Mouse (Mus musculus): Measurements from ENCODE around the gene Ccdc144b. TPM values are rescaled to one million over a fixed set of nuclear protein-coding genes. Genes with fewer than 3 reads are reported as not detected.

The Ccdc144b gene
- polyA plus RNA-seq, 2 experiments, result not detected

DNA sequence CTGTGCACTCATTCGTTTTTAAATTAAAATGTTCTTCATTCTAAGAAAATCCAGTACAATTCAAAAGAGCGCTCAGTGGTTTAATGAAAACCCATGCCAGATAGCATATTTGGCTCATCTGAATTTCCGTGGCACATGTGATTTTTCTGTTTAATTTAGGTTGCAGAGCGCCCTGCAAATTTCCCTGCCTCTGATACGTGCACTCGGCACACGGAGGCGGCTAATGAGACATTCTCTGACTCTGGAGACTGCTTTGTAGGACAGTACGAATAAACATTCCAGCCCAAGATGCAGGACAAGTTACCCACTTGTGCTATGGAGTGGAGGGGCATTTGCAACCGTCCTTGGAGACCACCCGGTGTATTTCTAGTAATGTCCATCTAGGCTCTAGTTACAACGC, 82.2 kb downstream of the Ccdc144b start:
- no peaks in the 10 kb centered on the region for H3K36me3 ChIP-seq (replicated peaks; ENCODE audit: control insufficient read depth, insufficient read depth, low read depth)
- 84% methylated on average over 12 of the region's 12 CpGs for whole genome bisulfite sequencing (ENCODE audit: insufficient replicate concordance)

DNA sequence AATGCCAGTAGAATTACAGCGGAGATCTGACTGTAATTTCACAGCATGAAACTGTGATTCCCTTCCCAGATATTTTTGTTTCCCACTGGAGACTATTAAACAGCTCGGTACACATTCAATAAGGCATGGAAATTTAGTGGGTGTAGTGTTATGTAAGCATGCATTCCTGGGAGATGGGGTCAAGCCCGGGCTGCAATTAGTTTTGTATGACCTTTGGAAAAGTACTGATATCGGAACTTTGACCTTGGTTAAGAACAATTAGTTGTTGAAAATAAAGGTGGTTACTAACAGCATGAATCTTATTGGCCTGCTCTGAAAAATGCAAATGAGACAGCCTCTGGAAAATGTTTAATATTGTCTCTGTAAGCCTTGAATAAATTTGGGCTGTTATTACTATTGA, 82.9 kb downstream of the Ccdc144b start:
- Histone ChIP-seq H3K27ac (no peak overlapping the region), H3K9me3 (ENCODE audit: control insufficient read depth, low read length) (no peaks in the 10 kb centered on the region)
- no peak for ATAC-seq (ENCODE audit: insufficient read depth)

More for the DNA sequence above, 82.2 kb downstream of the Ccdc144b start:
- TF ChIP-seq EP300 (IDR thresholded peaks at IDR 0.05; ENCODE audit: low read depth) (no peak), CTCF (IDR thresholded peaks at IDR 0.05; ENCODE audit: low read depth) (no peak)
- Histone ChIP-seq H3K27me3 (ENCODE audit: control insufficient read depth, insufficient read depth, low read length) (no peaks in the 10 kb centered on the region), H3K9me3 (ENCODE audit: control insufficient read depth, low read length) (no peaks in the 10 kb centered on the region), H3K4me1 (replicated peaks; ENCODE audit: control insufficient read depth in 2 of 2, insufficient read depth in 2 of 2, low read length in 1 of 2) (0 out of 4 replicates have a peak, but pooled peaks cover 0 to 3% of the 10 kb centered on the region in 2 experiments), H3K4me2 (ENCODE audit: low read depth) (no peak overlapping the region), H3K27ac (no peak overlapping the region), H3K9ac (replicated peaks) (no peak overlapping the region), H3K4me3 (ENCODE audit: insufficient read depth in 1 of 2, low read depth in 2 of 2, low read length in 2 of 2) (no peak overlapping the region)
- no peak for ATAC-seq (ENCODE audit: insufficient read depth)
- DNase-seq (ENCODE audit: low read depth in 3 of 3, low spot score in 3 of 3), result no peak

DNA sequence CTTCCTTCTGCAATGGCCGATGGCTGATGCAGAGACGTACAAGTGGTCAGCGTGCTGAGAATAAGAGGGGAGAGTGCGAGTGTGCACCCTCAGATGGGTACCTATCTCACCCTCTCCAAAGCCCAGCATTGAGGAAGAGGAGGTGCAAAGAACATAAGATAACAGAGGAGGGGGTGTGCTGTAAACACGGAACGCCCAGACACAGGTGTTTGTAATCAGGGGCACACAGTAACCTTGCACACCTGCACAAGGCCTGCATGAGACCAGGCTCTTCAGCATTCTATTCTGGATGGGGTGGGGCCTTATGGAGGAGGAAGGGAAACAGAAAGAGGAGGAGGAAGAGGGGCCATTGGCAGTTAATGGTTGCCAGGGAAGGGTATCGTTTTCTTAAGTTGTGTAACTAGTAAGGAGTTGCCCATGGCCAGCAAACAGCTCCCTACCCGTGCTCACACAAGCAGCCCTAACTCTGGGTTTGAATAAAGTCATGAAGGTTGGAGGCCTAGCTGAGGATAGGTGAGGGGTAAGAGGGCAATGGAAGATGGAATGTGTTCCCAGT, 85.9 kb downstream of the Ccdc144b start:
- no peaks in the 10 kb centered on the region for H3K27me3 ChIP-seq (ENCODE audit: control insufficient read depth, insufficient read depth, low read length)
- H3K4me2 ChIP-seq (ENCODE audit: low read depth), result no peak overlapping the region
- H3K4me1 ChIP-seq (replicated peaks; ENCODE audit: control insufficient read depth in 2 of 2, insufficient read depth in 2 of 2, low read length in 1 of 2), result 0 out of 4 replicates have a peak, but pooled peaks cover 0 to 4% of the 10 kb centered on the region in 2 experiments
- H3K4me3 ChIP-seq (ENCODE audit: insufficient read depth in 1 of 2, low read depth in 2 of 2, low read length in 2 of 2), result no peak overlapping the region
- ATAC-seq (ENCODE audit: insufficient read depth), result no peak
- no peak for DNase-seq (ENCODE audit: low read depth in 3 of 3, low spot score in 3 of 3)
- H3K27ac ChIP-seq, result no peak overlapping the region
- no peaks in the 10 kb centered on the region for H3K36me3 ChIP-seq (replicated peaks; ENCODE audit: control insufficient read depth, insufficient read depth, low read depth)
- no peak overlapping the region for H3K9ac ChIP-seq (replicated peaks)
- no peaks in the 10 kb centered on the region for H3K9me3 ChIP-seq (ENCODE audit: control insufficient read depth, low read length)
- 53% methylated on average over 8 of the region's 8 CpGs for WGBS (ENCODE audit: insufficient replicate concordance)
- no peak for TF ChIP-seq CTCF (IDR thresholded peaks at IDR 0.05; ENCODE audit: low read depth)
- TF ChIP-seq EP300 (IDR thresholded peaks at IDR 0.05; ENCODE audit: low read depth), result no peak

More for the DNA sequence above, 82.9 kb downstream of the Ccdc144b start:
- Histone ChIP-seq H3K4me2 (ENCODE audit: low read depth) (no peak overlapping the region), H3K9ac (replicated peaks) (no peak overlapping the region), H3K4me1 (replicated peaks; ENCODE audit: control insufficient read depth in 2 of 2, insufficient read depth in 2 of 2, low read length in 1 of 2) (0 out of 4 replicates have a peak, but pooled peaks cover 0 to 3% of the 10 kb centered on the region in 2 experiments), H3K27me3 (ENCODE audit: control insufficient read depth, insufficient read depth, low read length) (no peaks in the 10 kb centered on the region), H3K4me3 (ENCODE audit: insufficient read depth in 1 of 2, low read depth in 2 of 2, low read length in 2 of 2) (no peak overlapping the region), H3K36me3 (replicated peaks; ENCODE audit: control insufficient read depth, insufficient read depth, low read depth) (no peaks in the 10 kb centered on the region)
- TF ChIP-seq CTCF (IDR thresholded peaks at IDR 0.05; ENCODE audit: low read depth) (no peak), EP300 (IDR thresholded peaks at IDR 0.05; ENCODE audit: low read depth) (no peak)
- 62% methylated on average over 4 of the region's 4 CpGs for WGBS (ENCODE audit: insufficient replicate concordance)
- no peak for DNase-seq (ENCODE audit: low read depth in 3 of 3, low spot score in 3 of 3)

DNA sequence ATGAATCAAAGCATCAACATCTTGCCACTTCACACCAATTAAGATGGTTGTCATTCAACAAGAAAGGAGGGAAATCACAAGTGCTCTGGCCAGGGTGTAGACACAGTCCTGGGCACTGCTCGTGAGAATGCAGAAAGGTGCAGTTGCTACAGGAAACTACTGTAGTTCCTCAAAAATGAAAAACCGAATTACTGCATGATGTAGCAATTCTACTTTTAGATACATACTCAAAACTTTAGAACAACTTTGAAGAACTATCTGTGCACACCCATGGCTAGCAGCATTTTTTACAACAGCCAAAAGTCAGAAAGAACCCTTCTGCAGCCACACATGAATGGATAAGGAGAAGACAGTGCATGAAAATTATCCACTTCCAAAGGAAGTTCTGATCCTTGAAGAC, 86.9 kb downstream of the Ccdc144b start:
- DNase-seq (ENCODE audit: low read depth in 3 of 3, low spot score in 3 of 3), result no peak
- WGBS (ENCODE audit: insufficient replicate concordance), result 23% methylated on average over 2 of the region's 2 CpGs
- Histone ChIP-seq H3K4me1 (replicated peaks; ENCODE audit: control insufficient read depth in 2 of 2, insufficient read depth in 2 of 2, low read length in 1 of 2) (0 out of 4 replicates have a peak, but pooled peaks cover 0 to 4% of the 10 kb centered on the region in 2 experiments), H3K4me3 (ENCODE audit: insufficient read depth in 1 of 2, low read depth in 2 of 2, low read length in 2 of 2) (no peak overlapping the region), H3K9me3 (ENCODE audit: control insufficient read depth, low read length) (no peaks in the 10 kb centered on the region), H3K27me3 (ENCODE audit: control insufficient read depth, insufficient read depth, low read length) (no peaks in the 10 kb centered on the region), H3K9ac (replicated peaks) (no peak overlapping the region), H3K36me3 (replicated peaks; ENCODE audit: control insufficient read depth, insufficient read depth, low read depth) (no peaks in the 10 kb centered on the region), H3K4me2 (ENCODE audit: low read depth) (no peak overlapping the region), H3K27ac (no peak overlapping the region)
- TF ChIP-seq EP300 (IDR thresholded peaks at IDR 0.05; ENCODE audit: low read depth) (no peak), CTCF (IDR thresholded peaks at IDR 0.05; ENCODE audit: low read depth) (no peak)
- no peak for ATAC-seq (ENCODE audit: insufficient read depth)

DNA sequence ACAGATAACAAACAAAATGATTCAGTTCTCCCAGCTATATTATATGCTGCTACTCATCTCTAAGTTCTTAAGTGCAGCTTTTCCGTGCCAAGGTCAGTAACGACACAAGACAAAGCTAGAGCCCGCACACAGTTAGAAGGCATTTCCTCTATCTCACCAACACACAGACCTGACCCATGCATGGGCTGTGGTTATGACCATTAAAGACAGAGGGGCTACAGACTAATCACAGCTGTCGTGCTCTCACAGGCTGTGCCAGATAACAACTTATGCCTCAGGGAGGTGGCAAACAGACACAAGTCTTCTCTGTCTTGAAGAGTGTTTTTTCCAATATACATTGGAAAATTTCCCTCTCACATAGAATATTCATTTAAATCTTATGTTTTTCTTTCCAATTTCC, 88.4 kb downstream of the Ccdc144b start:
- Histone ChIP-seq H3K4me3 (ENCODE audit: insufficient read depth in 1 of 2, low read depth in 2 of 2, low read length in 2 of 2) (no peak overlapping the region), H3K36me3 (replicated peaks; ENCODE audit: control insufficient read depth, insufficient read depth, low read depth) (no peaks in the 10 kb centered on the region), H3K9ac (replicated peaks) (no peak overlapping the region), H3K4me2 (ENCODE audit: low read depth) (no peak overlapping the region), H3K27me3 (ENCODE audit: control insufficient read depth, insufficient read depth, low read length) (no peaks in the 10 kb centered on the region), H3K27ac (no peak overlapping the region), H3K4me1 (replicated peaks; ENCODE audit: control insufficient read depth in 2 of 2, insufficient read depth in 2 of 2, low read length in 1 of 2) (0 out of 4 replicates have a peak, but pooled peaks cover 0 to 4% of the 10 kb centered on the region in 2 experiments), H3K9me3 (ENCODE audit: control insufficient read depth, low read length) (no peaks in the 10 kb centered on the region)
- DNase-seq (ENCODE audit: low read depth in 3 of 3, low spot score in 3 of 3) (no peak), ATAC-seq (ENCODE audit: insufficient read depth) (peak; percentile 56)
- WGBS (ENCODE audit: insufficient replicate concordance), result 12% methylated on average over 4 of the region's 4 CpGs
- TF ChIP-seq EP300 (IDR thresholded peaks at IDR 0.05; ENCODE audit: low read depth) (no peak), CTCF (IDR thresholded peaks at IDR 0.05; ENCODE audit: low read depth) (no peak)

All from liver, embryonic 14.5 days (tissue).